Mouse (Mus musculus) midbrain, postnatal 0 days (tissue): ENCODE data around the gene Adgrl3. TPM values are rescaled to one million over a fixed set of nuclear protein-coding genes. Genes with fewer than 3 reads are reported as not detected.

ENCODE experiments used
- ATAC-seq: fragments of 200-750 bp; cut with Nextera tagmentation; 2 replicates; pipeline ENCODE4 v1.8.0; 2017; ENCODE audit warnings: moderate number of reproducible peaks, mild to moderate bottlenecking, moderate TSS enrichment, moderate library complexity; ENCODE audit not compliant: low FRiP score
- DNase-seq: peaks from one replicate; pipeline ENCODE4 v3.0.0-alpha.2; 2015; ENCODE audit warnings: low spot score
- H3K27ac ChIP-seq: fragments of 300-500 bp; sonication (generic); 2 replicates; pipeline ENCODE4 v1.5.1; 2014; ENCODE audit warnings: low read depth, mild to moderate bottlenecking, low read length, mixed read lengths
- H3K27me3 ChIP-seq: fragments of 300-500 bp; sonication (generic); 2 replicates; pipeline ENCODE4 v1.6.1; 2014; ENCODE audit warnings: low read length, control low read depth, mixed read lengths; ENCODE audit not compliant: insufficient read depth
- H3K36me3 ChIP-seq: fragments of 300-500 bp; sonication (generic); 2 replicates; pipeline ENCODE4 v1.6.1; 2014; ENCODE audit warnings: low read length, control low read depth, mixed read lengths; ENCODE audit not compliant: insufficient read depth
- H3K4me1 ChIP-seq: fragments of 300-500 bp; sonication (generic); 2 replicates; pipeline ENCODE4 v1.6.1; 2014; ENCODE audit warnings: mild to moderate bottlenecking, control low read depth, antibody characterized with exemption, low read length, mixed read lengths; ENCODE audit not compliant: insufficient read depth
- H3K4me2 ChIP-seq: fragments of 300-500 bp; sonication (generic); 2 replicates; pipeline ENCODE4 v1.6.1; 2014; ENCODE audit warnings: low read depth, mild to moderate bottlenecking, low read length, mixed read lengths; ENCODE audit not compliant: poor library complexity, severe bottlenecking
- H3K4me3 ChIP-seq: fragments of 300-500 bp; sonication (generic); 2 replicates; pipeline ENCODE4 v1.5.1; 2014; ENCODE audit warnings: low read depth, mild to moderate bottlenecking, low read length, moderate library complexity
- H3K9ac ChIP-seq: fragments of 300-500 bp; sonication (generic); replicated peaks from 2 replicates; pipeline ENCODE4 v1.6.1; 2014; ENCODE audit warnings: mild to moderate bottlenecking, low read length, moderate library complexity, mixed read lengths; ENCODE audit not compliant: poor library complexity, severe bottlenecking
- H3K9me3 ChIP-seq: fragments of 300-500 bp; sonication (generic); 2 replicates; pipeline ENCODE4 v1.6.1; 2016; ENCODE audit warnings: low read length, control low read depth
- CTCF ChIP-seq: IDR thresholded peaks from 2 replicates; pipeline ENCODE4 v1.5.1; 2016; ENCODE audit warnings: antibody characterized with exemption, mild to moderate bottlenecking
- WGBS: fragments of 180-500 bp; shearing (Covaris S2); extraction: QIAGEN DNeasy Blood & Tissue Kit; methylation state at CpG from one replicate; pipeline ENCODE4 v1.1.7; 2014; 5-methylcytosine and 5-hydroxymethylcytosine counted together
- polyA plus RNA-seq: library from polyadenylated mRNA; unstranded; fragments of >200 nt; fragmentation: Nextera tagmentation; extraction: Ambion mirVana; gene quantifications from 2 replicates; pipeline ENCODE4 v1.2.1, GENCODE M21; 2015
- total RNA-seq: library from RNA; depleted of rRNA; stranded (reverse); fragments of >200 nt; gene quantifications from 2 replicates; pipeline ENCODE4 v1.2.3, GENCODE M21; 2014

Adgrl3 gene
- total and polyA plus RNA-seq, 2 experiments from 2014 or later = 57.2 to 338 TPM

GRCm38 (mm10) chr5:81375992-81376391 is 356.1 kb downstream of the Adgrl3 start:
- Histone ChIP-seq H3K36me3 (no peaks in the 10 kb centered on the region), H3K9me3 (no peaks in the 10 kb centered on the region), H3K4me2 (no peak overlapping the region), H3K4me3 (no peak overlapping the region), H3K9ac (no peak overlapping the region), H3K4me1 (no peaks in the 10 kb centered on the region), H3K27me3 (no peaks in the 10 kb centered on the region), H3K27ac (no peak overlapping the region)
- TF ChIP-seq CTCF = peak; percentile 18; the same call in 1 of the 2 replicates
- DNase-seq (no peak), ATAC-seq (no peak)
- WGBS = 81% methylated on average over 7 of the region's 7 CpGs

- Histone ChIP-seq H3K9ac (no peak overlapping the region), H3K4me3 (no peak overlapping the region), H3K36me3 (0 out of 2 replicates have a peak, but pooled peaks cover 3% of the 10 kb centered on the region), H3K4me1 (no peaks in the 10 kb centered on the region), H3K9me3 (no peaks in the 10 kb centered on the region), H3K27me3 (no peaks in the 10 kb centered on the region), H3K27ac (no peak overlapping the region), H3K4me2 (no peak overlapping the region)
- DNase-seq = no peak
- 25% methylated on average over 1 of the region's 1 CpGs for WGBS
- TF ChIP-seq CTCF = no peak
- ATAC-seq = no peak
Observed at GRCm38 (mm10) chr5:81405582-81406143, 385.7 kb downstream of the Adgrl3 start.

GRCm38 (mm10) chr5:81417326-81417725 is 397.4 kb downstream of the Adgrl3 start:
- no peak for ATAC-seq

GRCm38 (mm10) chr5:81427393-81427792 is 407.5 kb downstream of the Adgrl3 start:
- no peak for DNase-seq
- ATAC-seq = no peak
- H3K9me3 ChIP-seq = no peaks in the 10 kb centered on the region
- no peak overlapping the region for H3K4me2 ChIP-seq
- WGBS = 85% methylated on average over 5 of the region's 5 CpGs
- no peaks in the 10 kb centered on the region for H3K27me3 ChIP-seq
- H3K36me3 ChIP-seq = no peaks in the 10 kb centered on the region
- no peak overlapping the region for H3K9ac ChIP-seq
- TF ChIP-seq CTCF = no peak
- no peaks in the 10 kb centered on the region for H3K4me1 ChIP-seq
- no peak overlapping the region for H3K4me3 ChIP-seq
- H3K27ac ChIP-seq = no peak overlapping the region

More at GRCm38 (mm10) chr5:81417326-81417725, 397.4 kb downstream of the Adgrl3 start:
- 48% methylated on average over 3 of the region's 3 CpGs for WGBS
- Histone ChIP-seq H3K36me3 (no peaks in the 10 kb centered on the region), H3K4me2 (no peak overlapping the region), H3K4me1 (no peaks in the 10 kb centered on the region), H3K27me3 (no peaks in the 10 kb centered on the region), H3K9ac (no peak overlapping the region), H3K4me3 (no peak overlapping the region), H3K27ac (no peak overlapping the region), H3K9me3 (no peaks in the 10 kb centered on the region)
- no peak for DNase-seq
- TF ChIP-seq CTCF = no peak

DNA sequence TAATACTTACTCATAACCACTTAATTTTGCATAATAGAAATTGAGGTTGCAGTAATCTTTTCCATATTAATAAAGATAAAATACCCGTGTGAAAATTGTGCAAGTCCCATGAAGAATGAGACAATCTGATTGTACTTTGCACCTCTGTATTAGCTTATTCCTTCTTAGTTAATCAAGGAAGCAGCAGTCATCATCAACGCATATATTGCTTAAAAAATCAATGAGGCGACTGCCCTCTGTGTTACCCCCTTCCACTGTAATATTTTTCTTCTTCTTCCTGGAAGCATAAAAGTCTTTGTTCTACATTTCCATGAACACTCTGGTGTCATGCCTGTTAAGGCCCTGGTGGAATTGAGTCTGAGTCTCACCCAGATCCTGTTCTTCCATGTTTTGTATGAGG is 416.4 kb downstream of the Adgrl3 start:
- Histone ChIP-seq H3K4me3 (no peak overlapping the region), H3K9ac (no peak overlapping the region), H3K4me2 (no peak overlapping the region), H3K4me1 (no peaks in the 10 kb centered on the region), H3K27ac (no peak overlapping the region), H3K27me3 (no peaks in the 10 kb centered on the region), H3K9me3 (no peaks in the 10 kb centered on the region), H3K36me3 (no peaks in the 10 kb centered on the region)
- ATAC-seq = no peak
- no peak for TF ChIP-seq CTCF
- DNase-seq = no peak
- 83% methylated on average over 3 of the region's 3 CpGs for WGBS

DNA sequence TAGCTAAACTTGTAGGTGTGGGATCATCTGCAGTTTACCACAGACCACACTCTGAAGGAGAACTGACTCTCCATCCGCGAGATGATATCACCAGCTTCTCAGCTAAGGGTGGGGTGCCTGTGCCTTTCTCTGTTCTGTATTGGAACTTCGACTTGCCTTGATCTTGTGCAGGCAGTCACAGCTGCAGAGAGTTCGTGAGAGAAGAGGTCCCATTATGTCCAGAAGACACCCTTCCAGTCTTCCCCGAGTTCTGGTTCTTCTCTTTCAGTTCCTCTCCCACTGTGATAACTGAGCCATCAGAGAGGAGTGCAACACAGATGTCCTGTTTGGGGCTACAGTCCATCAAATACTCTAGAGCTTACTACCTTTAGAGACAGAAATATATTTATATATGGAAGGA is 422.2 kb downstream of the Adgrl3 start:
- no peak for TF ChIP-seq CTCF

More for the DNA sequence above, 422.2 kb downstream of the Adgrl3 start:
- Histone ChIP-seq H3K9me3 (no peaks in the 10 kb centered on the region), H3K4me3 (no peak overlapping the region), H3K36me3 (no peaks in the 10 kb centered on the region), H3K27me3 (no peaks in the 10 kb centered on the region), H3K4me2 (no peak overlapping the region), H3K9ac (no peak overlapping the region), H3K27ac (no peak overlapping the region), H3K4me1 (no peaks in the 10 kb centered on the region)
- WGBS = 48% methylated on average over 5 of the region's 5 CpGs
- ATAC-seq (no peak), DNase-seq (no peak)
